Mouse (Mus musculus) intestine, embryonic 16.5 days (tissue): ENCODE measurements around the gene Ppp6r1. TPM values are rescaled to one million over a fixed set of nuclear protein-coding genes. Genes with fewer than 3 reads are reported as not detected.

ENCODE experiments used
- ATAC-seq: fragments of 200-750 bp; cut with Nextera tagmentation; 2 replicates; pipeline ENCODE4 v1.8.0; 2017; ENCODE audit warnings: moderate TSS enrichment, moderate library complexity
- H3K27ac ChIP-seq: fragments of 300-500 bp; sonication (generic); 2 replicates; pipeline ENCODE4 v1.5.1; 2014; ENCODE audit warnings: mild to moderate bottlenecking, low read length
- H3K27me3 ChIP-seq: fragments of 300-500 bp; sonication (generic); replicated peaks from 2 replicates; pipeline ENCODE4 v1.6.1; 2014; ENCODE audit warnings: low read length, control low read depth, mixed read lengths; ENCODE audit not compliant: control insufficient read depth, insufficient read depth
- H3K36me3 ChIP-seq: fragments of 300-500 bp; sonication (generic); 2 replicates; pipeline ENCODE4 v1.6.1; 2014; ENCODE audit warnings: low read length, control low read depth; ENCODE audit not compliant: control insufficient read depth, insufficient read depth
- H3K4me1 ChIP-seq: fragments of 300-500 bp; sonication (generic); 2 replicates; pipeline ENCODE4 v1.6.1; 2014; ENCODE audit warnings: low read length, control low read depth, mixed read lengths; ENCODE audit not compliant: control insufficient read depth, insufficient read depth
- H3K4me2 ChIP-seq: fragments of 300-500 bp; sonication (generic); 2 replicates; pipeline ENCODE4 v1.6.1; 2014; ENCODE audit warnings: low read depth, low read length, control low read depth
- H3K4me3 ChIP-seq: fragments of 300-500 bp; sonication (generic); 2 replicates; pipeline ENCODE4 v1.5.1; 2014; ENCODE audit warnings: mild to moderate bottlenecking, low read length
- H3K9ac ChIP-seq: fragments of 300-500 bp; sonication (generic); 2 replicates; pipeline ENCODE4 v1.6.1; 2014; ENCODE audit warnings: low read depth, low read length
- H3K9me3 ChIP-seq: fragments of 300-500 bp; sonication (generic); 2 replicates; pipeline ENCODE4 v1.6.1; 2016; ENCODE audit warnings: low read length, control low read depth; ENCODE audit not compliant: control insufficient read depth
- WGBS: fragments of 180-500 bp; shearing (Covaris S2); extraction: QIAGEN DNeasy Blood & Tissue Kit; methylation state at CpG from one replicate; pipeline ENCODE4 v1.1.7; 2014; 5-methylcytosine and 5-hydroxymethylcytosine counted together
- polyA plus RNA-seq: library from polyadenylated mRNA; unstranded; fragments of >200 nt; fragmentation: Nextera tagmentation; extraction: Ambion mirVana; gene quantifications from 2 replicates; pipeline ENCODE4 v1.2.1, GENCODE M21; 2015

Gene Ppp6r1
- polyA plus RNA-seq, 1 experiment from 2014 or later: 2.9 TPM

DNA sequence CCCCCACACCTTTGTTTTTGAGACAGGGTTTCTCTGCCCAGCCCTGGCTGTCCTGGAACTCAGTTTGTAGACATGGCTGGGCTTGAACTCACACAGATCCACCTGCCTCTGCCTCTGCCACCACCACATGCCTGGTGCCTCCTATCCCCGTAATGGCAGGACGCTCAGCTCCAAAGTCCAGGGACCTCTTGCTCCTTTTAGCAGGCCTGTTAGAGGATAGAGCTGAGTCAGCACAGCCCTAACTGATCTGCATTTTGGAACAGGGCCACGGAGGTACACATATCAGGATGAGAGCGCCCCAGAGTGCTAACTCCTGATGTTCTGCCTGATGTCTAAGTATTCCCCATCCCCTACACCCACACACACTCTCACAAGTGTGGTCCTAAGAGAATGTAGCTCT, 27.8 kb downstream of the Ppp6r1 start, which contains the start of gene Tmem86b:
Tmem86b (minus strand) TSS at position 392 of the 400 bp plus-strand sequence.
- H3K4me3 ChIP-seq: peak within 1 kb of the TSS; percentile 37
- 80% methylated on average over 4 of the region's 4 CpGs for WGBS
- no peak within 1 kb of the TSS for H3K9ac ChIP-seq
- no peaks in the 10 kb centered on the region for H3K27me3 ChIP-seq
- H3K4me1 ChIP-seq: 0 out of 2 replicates have a peak, but pooled peaks cover 5% of the 10 kb centered on the region
- peak within 1 kb of the TSS; percentile 66 for H3K27ac ChIP-seq
- peak; percentile 36 for ATAC-seq
- H3K9me3 ChIP-seq: no peaks in the 10 kb centered on the region
- peaks cover 36% of the 10 kb centered on the region for H3K36me3 ChIP-seq
- no peak within 1 kb of the TSS for H3K4me2 ChIP-seq

- peak overlapping the region; percentile 81 for H3K27ac ChIP-seq
- H3K4me1 ChIP-seq: 0 out of 2 replicates have a peak, but pooled peaks cover 5% of the 10 kb centered on the region
- H3K4me3 ChIP-seq: peak overlapping the region; percentile 37
- peak overlapping the region; percentile 54 for H3K9ac ChIP-seq
- 46% methylated on average over 1 of the region's 1 CpGs for WGBS
- peaks cover 30% of the 10 kb centered on the region for H3K36me3 ChIP-seq
- no peaks in the 10 kb centered on the region for H3K27me3 ChIP-seq
- peak overlapping the region; percentile 50 for H3K4me2 ChIP-seq
- ATAC-seq: peak; percentile 92
- no peaks in the 10 kb centered on the region for H3K9me3 ChIP-seq
Observed at GRCm38 (mm10) chr7:4630198-4630597, 28.6 kb downstream of the Ppp6r1 start.

GRCm38 (mm10) chr7:4629586-4629985, 29.2 kb downstream of the Ppp6r1 start:
- peak; percentile 73 for ATAC-seq
- WGBS: 52% methylated on average over 5 of the region's 5 CpGs

DNA sequence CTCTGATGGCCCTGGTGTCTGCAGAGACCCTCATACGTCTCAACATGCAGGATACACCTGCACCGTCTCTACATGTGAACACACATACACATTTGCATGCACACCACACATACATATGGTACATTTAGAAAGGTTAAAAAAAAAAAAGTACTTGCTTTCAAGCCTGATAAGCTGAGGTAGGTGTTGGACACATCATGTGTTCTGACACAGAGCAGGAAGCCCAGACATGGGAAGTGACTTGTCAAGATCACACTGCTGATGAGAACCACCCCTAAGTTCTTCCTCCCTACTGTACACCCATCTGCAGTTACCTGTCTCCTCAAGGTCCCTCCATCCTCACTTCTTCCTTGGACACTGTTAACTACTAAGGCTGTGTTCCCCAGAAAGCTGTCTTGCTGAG, 32.9 kb downstream of the Ppp6r1 start:
- no peak overlapping the region for H3K4me2 ChIP-seq
- ATAC-seq: no peak
- 84% methylated on average over 2 of the region's 2 CpGs for WGBS

More at GRCm38 (mm10) chr7:4629586-4629985, 29.2 kb downstream of the Ppp6r1 start:
- H3K9ac ChIP-seq: peak overlapping the region; percentile 54
- H3K4me2 ChIP-seq: peak overlapping the region; percentile 50
- H3K4me1 ChIP-seq: 0 out of 2 replicates have a peak, but pooled peaks cover 5% of the 10 kb centered on the region
- peak overlapping the region; percentile 37 for H3K4me3 ChIP-seq
- no peaks in the 10 kb centered on the region for H3K27me3 ChIP-seq
- H3K27ac ChIP-seq: peak overlapping the region; percentile 81
- no peaks in the 10 kb centered on the region for H3K9me3 ChIP-seq
- peaks cover 28% of the 10 kb centered on the region for H3K36me3 ChIP-seq

GRCm38 (mm10) chr7:4624343-4624742, 34.5 kb downstream of the Ppp6r1 start:
- no peak overlapping the region for H3K4me2 ChIP-seq
- no peak overlapping the region for H3K4me3 ChIP-seq
- no peaks in the 10 kb centered on the region for H3K9me3 ChIP-seq
- H3K36me3 ChIP-seq: peaks cover 8% of the 10 kb centered on the region
- H3K4me1 ChIP-seq: 0 out of 2 replicates have a peak, but pooled peaks cover 3% of the 10 kb centered on the region
- H3K9ac ChIP-seq: no peak overlapping the region
- H3K27me3 ChIP-seq: no peaks in the 10 kb centered on the region
- 0 out of 2 replicates have a peak, but pooled peaks have one; percentile 6 for ATAC-seq
- H3K27ac ChIP-seq: no peak overlapping the region
- WGBS: 42% methylated on average over 1 of the region's 1 CpGs

More for the DNA sequence above, 32.9 kb downstream of the Ppp6r1 start:
- Histone ChIP-seq H3K4me3 (no peak overlapping the region), H3K36me3 (peaks cover 8% of the 10 kb centered on the region), H3K27ac (no peak overlapping the region), H3K27me3 (no peaks in the 10 kb centered on the region), H3K4me1 (0 out of 2 replicates have a peak, but pooled peaks cover 5% of the 10 kb centered on the region), H3K9ac (no peak overlapping the region), H3K9me3 (no peaks in the 10 kb centered on the region)

- no peak overlapping the region for H3K9ac ChIP-seq
- H3K4me2 ChIP-seq: no peak overlapping the region
- no peaks in the 10 kb centered on the region for H3K27me3 ChIP-seq
- no peaks in the 10 kb centered on the region for H3K9me3 ChIP-seq
- peak; percentile 77 for ATAC-seq
- H3K36me3 ChIP-seq: peaks cover 4% of the 10 kb centered on the region
- no peak overlapping the region for H3K4me3 ChIP-seq
- WGBS: 13% methylated on average over 4 of the region's 4 CpGs
- no peak overlapping the region for H3K27ac ChIP-seq
- H3K4me1 ChIP-seq: no peaks in the 10 kb centered on the region
Observed at GRCm38 (mm10) chr7:4623544-4624189, 35.2 kb downstream of the Ppp6r1 start.

DNA sequence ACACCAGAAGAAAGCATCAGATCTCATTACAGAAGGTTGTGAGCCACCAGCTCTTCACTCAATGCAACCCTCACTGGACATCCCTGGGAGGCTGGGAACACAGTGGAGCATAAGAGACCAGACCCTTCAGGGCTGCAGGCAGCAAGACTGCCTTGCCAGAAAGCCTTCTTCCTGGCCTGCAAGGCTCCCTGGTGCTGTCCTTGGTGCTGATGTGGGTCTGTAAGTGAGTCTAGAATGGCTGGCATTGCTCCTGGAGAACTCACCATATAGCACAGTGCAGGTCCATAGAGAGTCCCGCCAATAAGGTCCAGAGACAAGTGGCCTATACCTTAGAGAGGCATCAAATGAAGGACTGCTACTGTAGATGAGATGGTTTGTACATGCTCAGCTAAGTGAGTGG, 38.8 kb downstream of the Ppp6r1 start:
- ATAC-seq: peak; percentile 26; the same call in 1 of the 2 replicates
- no peaks in the 10 kb centered on the region for H3K36me3 ChIP-seq
- no peak overlapping the region for H3K27ac ChIP-seq
- no peaks in the 10 kb centered on the region for H3K4me1 ChIP-seq
- no peak overlapping the region for H3K4me2 ChIP-seq
- no peak overlapping the region for H3K9ac ChIP-seq
- H3K9me3 ChIP-seq: no peaks in the 10 kb centered on the region
- no peaks in the 10 kb centered on the region for H3K27me3 ChIP-seq
- H3K4me3 ChIP-seq: no peak overlapping the region
- 26% methylated on average over 1 of the region's 1 CpGs for WGBS

GRCm38 (mm10) chr7:4613740-4614403, 44.9 kb downstream of the Ppp6r1 start:
- 69% methylated on average over 14 of the region's 14 CpGs for WGBS
- Histone ChIP-seq H3K9me3 (no peaks in the 10 kb centered on the region), H3K9ac (no peak overlapping the region), H3K27ac (no peak overlapping the region), H3K4me1 (no peaks in the 10 kb centered on the region), H3K4me2 (no peak overlapping the region), H3K27me3 (no peaks in the 10 kb centered on the region), H3K4me3 (no peak overlapping the region), H3K36me3 (no peaks in the 10 kb centered on the region)
- 0 out of 2 replicates have a peak, but pooled peaks have one; percentile 42 for ATAC-seq

DNA sequence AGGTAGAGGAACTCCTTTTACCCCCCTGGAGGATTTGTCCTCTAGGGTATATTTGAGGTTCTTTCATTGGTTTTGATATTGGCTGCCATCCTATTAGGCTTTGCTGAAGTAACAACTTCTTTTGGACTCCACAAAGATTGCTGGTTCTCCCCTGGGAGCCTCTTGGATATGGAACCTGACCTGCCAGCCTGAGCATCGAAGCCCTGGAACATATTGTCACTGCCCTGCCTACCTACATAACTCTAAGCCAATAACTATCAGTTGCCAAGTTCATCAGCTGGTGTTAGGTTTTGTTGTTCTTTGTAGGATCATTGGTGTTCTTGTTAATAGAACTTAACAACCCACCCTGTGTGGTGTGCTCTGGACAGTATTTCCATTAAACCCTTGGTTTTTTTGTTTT, 45.9 kb downstream of the Ppp6r1 start:
- Histone ChIP-seq H3K4me1 (no peaks in the 10 kb centered on the region), H3K4me2 (no peak overlapping the region), H3K36me3 (no peaks in the 10 kb centered on the region), H3K9me3 (no peaks in the 10 kb centered on the region), H3K27ac (no peak overlapping the region), H3K9ac (no peak overlapping the region), H3K27me3 (no peaks in the 10 kb centered on the region), H3K4me3 (no peak overlapping the region)
- no peak for ATAC-seq
- WGBS: 71% methylated on average over 1 of the region's 1 CpGs
